Mouse (Mus musculus) mouse embryonic stem cell (cell line): ENCODE data around the gene Acbd7.

ENCODE experiments used
- in situ Hi-C, 2 experiments: fragments of 300-500 bp; cut with MboI; formaldehyde crosslinking; loops; 1 replicate in 1 of 2; 3 replicates in 1 of 2; pipeline ENCODE4 v1.14.3; 2019 to 2020; ENCODE audit warnings: low sequenced_read_pairs in 2 of 2, low pct_unique_long_range_greater_than_20kb in 1 of 2, mixed read lengths in 1 of 2; ENCODE audit not compliant: unreplicated experiment in 1 of 2

Acbd7 gene

DNA sequence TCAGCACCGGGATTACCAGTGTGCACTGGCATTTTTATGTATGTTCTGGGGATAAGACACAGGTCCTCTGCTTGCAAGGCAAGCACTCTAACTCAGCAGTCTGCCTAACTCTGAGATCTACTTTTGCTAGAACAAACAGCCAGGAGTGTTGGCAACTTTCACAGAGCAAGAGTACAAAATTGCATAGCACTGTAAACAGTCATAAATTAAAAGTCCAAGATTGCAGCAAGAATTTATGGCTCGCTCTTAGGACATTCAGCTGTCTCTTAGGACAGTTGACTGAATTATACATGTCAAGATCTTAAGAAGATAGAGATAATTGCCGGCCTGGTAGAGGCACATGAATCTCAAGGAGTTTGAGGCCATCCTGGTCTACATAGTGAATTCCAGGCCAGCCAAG, 20.3 kb downstream of the Acbd7 start:
- in situ Hi-C loops: no loop called here

DNA sequence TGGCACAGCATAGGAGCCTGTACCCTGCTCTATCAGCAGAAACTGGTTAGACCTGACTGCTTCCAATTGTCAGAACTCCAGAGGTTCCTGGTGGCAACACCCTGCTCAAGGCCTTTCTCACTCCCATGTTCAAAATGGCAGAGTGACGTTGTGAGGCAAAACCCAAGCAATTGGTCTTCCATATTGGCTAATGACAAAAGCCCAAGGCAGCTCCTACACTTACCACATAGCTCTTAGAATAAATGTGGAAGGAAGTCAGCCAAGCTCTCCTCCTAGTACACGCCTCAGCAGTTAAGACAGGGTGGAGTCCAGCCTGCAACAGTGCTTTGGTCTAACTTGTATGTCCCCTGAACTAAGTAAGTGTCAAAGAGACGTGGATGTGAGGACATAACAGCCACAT, 21.9 kb downstream of the Acbd7 start:
- in situ Hi-C loops: no loop called here

DNA sequence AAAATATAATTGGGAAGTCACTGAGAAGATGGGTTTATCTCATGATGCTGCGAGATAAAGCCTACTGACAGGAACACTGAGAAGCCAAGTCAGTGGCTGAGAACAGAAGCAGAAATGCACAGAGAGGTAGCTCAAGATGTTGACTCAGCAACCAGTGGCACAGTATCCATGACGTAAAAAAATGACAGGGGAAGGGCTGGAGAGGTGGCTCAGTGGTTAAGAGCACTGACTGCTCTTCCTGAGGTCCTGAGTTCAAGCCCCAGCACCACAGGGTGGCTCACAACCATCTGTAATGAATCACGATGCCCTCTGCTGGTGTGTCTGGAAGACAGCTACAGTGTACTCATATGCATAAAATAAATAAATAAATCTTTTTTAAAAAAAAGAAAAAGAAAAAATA, 25.1 kb downstream of the Acbd7 start:
- in situ Hi-C loops: no loop called here

DNA sequence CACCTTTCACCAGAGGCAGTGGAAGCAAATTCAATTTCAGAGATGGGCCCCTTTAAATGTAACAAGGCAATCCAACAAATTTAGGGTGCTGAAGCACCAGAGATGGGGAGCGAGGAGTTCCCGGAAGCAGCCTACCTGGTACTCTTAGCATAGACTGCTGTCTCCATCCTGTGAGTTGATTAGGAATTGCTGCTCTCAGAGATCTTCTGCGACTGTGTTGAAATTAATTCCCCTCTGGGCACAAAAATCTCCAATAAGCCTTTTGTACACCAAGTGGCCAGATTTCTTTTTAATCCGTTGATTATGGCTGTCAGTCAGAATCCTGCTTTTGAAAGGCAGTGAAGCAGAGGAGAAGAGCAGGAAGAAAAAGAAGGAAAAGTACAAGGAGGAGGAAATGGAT, 29.2 kb downstream of the Acbd7 start:
- in situ Hi-C loops: no loop called here

DNA sequence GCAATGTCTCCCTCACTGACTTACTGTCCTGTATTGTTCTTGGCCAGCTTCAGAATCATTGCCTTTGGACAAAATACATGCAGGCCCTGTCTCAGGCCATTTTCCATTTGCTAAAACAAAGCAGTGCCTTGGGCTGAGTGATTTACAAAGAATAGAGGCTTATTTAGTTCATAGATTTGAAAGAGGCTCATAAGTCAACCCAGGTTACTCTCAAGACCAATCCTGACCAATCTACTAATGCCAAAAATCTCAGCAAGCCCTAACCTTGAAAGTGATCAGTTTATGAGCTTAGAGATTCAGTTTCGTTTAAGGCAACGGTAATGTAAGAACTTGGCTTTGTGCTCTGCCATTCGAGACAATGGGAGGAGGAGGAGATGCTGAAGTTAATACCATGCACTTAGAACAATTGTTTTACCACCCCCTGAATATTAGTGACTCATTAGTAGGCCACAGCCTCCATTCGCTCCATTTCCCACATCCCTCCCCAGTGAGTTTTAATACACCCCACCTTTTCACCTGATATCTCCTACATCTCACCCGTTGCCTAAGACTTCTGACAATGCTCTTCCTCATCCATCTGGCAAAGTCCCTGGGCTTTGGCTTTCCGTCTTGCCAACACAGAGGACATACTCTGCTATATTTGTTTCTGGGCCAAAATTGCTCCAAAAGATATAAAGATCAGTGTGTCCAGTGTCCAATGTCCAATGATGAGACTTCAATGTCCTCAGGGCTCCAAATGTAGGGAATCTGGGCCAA, 51.3 kb downstream of the Acbd7 start:
- in situ Hi-C loops: no loop called here
